Mouse (Mus musculus) hindbrain, embryonic 16.5 days (tissue): Measurements from ENCODE around the gene March10. TPM values are rescaled to one million over a fixed set of nuclear protein-coding genes. Genes with fewer than 3 reads are reported as not detected.

ENCODE experiments used
- ATAC-seq: fragments of 200-750 bp; cut with Nextera tagmentation; 2 replicates; pipeline ENCODE4 v1.8.0; 2017; ENCODE audit warnings: moderate TSS enrichment, moderate library complexity
- H3K27ac ChIP-seq: fragments of 300-500 bp; sonication (generic); 2 replicates; pipeline ENCODE4 v1.5.1; 2014; ENCODE audit warnings: low read depth, mild to moderate bottlenecking, control low read depth, low read length, moderate library complexity
- H3K27me3 ChIP-seq: fragments of 300-500 bp; sonication (generic); replicated peaks from 2 replicates; pipeline ENCODE4 v1.6.1; 2014; ENCODE audit warnings: low read length; ENCODE audit not compliant: control insufficient read depth, insufficient read depth
- H3K36me3 ChIP-seq: fragments of 300-500 bp; sonication (generic); 2 replicates; pipeline ENCODE4 v1.6.1; 2014; ENCODE audit warnings: mild to moderate bottlenecking, low read length, moderate library complexity, mixed read lengths; ENCODE audit not compliant: control insufficient read depth, insufficient read depth
- H3K4me1 ChIP-seq: fragments of 300-500 bp; sonication (generic); 2 replicates; pipeline ENCODE4 v1.6.1; 2014; ENCODE audit warnings: low read depth, low read length; ENCODE audit not compliant: control insufficient read depth, insufficient read depth
- H3K4me2 ChIP-seq: fragments of 300-500 bp; sonication (generic); 2 replicates; pipeline ENCODE4 v1.6.1; 2014; ENCODE audit warnings: mild to moderate bottlenecking, low read length, control low read depth, moderate library complexity
- H3K4me3 ChIP-seq: fragments of 300-500 bp; sonication (generic); 2 replicates; pipeline ENCODE4 v1.5.1; 2014; ENCODE audit warnings: mild to moderate bottlenecking, low read length, control low read depth, moderate library complexity
- H3K9ac ChIP-seq: fragments of 300-500 bp; sonication (generic); 2 replicates; pipeline ENCODE4 v1.6.1; 2014; ENCODE audit warnings: low read depth, mild to moderate bottlenecking, control low read depth, low read length, moderate library complexity
- H3K9me3 ChIP-seq: fragments of 300-500 bp; sonication (generic); 2 replicates; pipeline ENCODE4 v1.6.1; 2014; ENCODE audit warnings: mild to moderate bottlenecking, low read length, moderate library complexity; ENCODE audit not compliant: control insufficient read depth
- whole genome bisulfite sequencing: fragments of 180-500 bp; shearing (Covaris S2); extraction: QIAGEN DNeasy Blood & Tissue Kit; methylation state at CpG from one replicate; pipeline ENCODE4 v1.1.7; 2014; 5-methylcytosine and 5-hydroxymethylcytosine counted together
- polyA plus RNA-seq: library from polyadenylated mRNA; unstranded; fragments of >200 nt; fragmentation: Nextera tagmentation; extraction: Ambion mirVana; gene quantifications from 2 replicates; pipeline ENCODE4 v1.2.1, GENCODE M21; 2015

The March10 gene
- polyA plus RNA-seq, 1 experiment from 2014 or later, result 0.38 TPM

DNA sequence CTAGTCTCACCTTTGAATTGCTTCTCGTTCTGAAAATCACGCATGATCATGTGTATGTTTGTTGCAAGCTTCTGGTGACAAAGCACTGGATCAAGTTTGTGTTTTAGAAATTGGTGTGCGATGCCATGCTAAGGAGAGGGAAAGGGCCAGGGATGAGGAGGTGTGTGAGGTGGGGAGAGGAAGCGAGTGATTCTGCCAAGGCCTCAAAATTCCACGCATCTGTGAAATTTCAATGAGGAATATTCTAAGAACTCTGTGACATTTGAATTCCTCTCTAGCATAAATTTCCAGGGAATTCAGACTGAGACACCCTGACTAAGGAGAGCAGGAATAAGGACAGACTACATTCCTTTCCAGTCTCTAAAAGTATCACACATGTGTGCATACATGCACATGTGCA is 1.4 kb downstream of the March10 start:
- H3K36me3 ChIP-seq, result no peaks in the 10 kb centered on the region
- 90% methylated on average over 5 of the region's 5 CpGs for WGBS
- no peak overlapping the region for H3K4me3 ChIP-seq
- no peak overlapping the region for H3K9ac ChIP-seq
- no peak overlapping the region for H3K27ac ChIP-seq
- no peaks in the 10 kb centered on the region for H3K9me3 ChIP-seq
- H3K27me3 ChIP-seq, result no peaks in the 10 kb centered on the region
- H3K4me1 ChIP-seq, result peaks cover 8% of the 10 kb centered on the region
- no peak for ATAC-seq
- no peak overlapping the region for H3K4me2 ChIP-seq

- no peak for ATAC-seq
- no peaks in the 10 kb centered on the region for H3K36me3 ChIP-seq
- no peaks in the 10 kb centered on the region for H3K27me3 ChIP-seq
- no peaks in the 10 kb centered on the region for H3K9me3 ChIP-seq
- 92% methylated on average over 4 of the region's 4 CpGs for WGBS
- no peak overlapping the region for H3K9ac ChIP-seq
- H3K4me3 ChIP-seq, result no peak overlapping the region
- H3K27ac ChIP-seq, result no peak overlapping the region
- H3K4me2 ChIP-seq, result no peak overlapping the region
- H3K4me1 ChIP-seq, result peaks cover 8% of the 10 kb centered on the region
Observed at GRCm38 (mm10) chr11:105453084-105453483, 3.5 kb downstream of the March10 start.

DNA sequence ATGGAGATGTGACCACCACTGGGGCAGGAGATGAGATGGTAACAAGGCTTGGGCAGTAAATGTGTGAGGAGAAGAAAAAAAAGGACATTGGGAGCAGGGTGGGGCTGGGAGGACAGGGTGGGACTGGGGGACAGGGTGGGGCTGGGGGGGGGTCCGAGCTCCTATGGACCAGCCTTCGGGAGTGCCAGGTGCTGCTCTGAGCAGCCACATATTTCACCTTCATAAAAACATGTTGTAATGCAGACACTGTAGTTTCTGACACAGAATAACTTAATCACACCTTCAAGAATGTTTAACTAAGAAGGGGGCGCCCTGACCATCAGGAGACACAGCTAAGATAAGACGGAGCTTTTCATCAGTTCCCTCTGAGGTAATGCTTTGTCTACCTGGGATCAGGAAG is 4.0 kb downstream of the March10 start:
- ATAC-seq, result no peak
- Histone ChIP-seq H3K9me3 (no peaks in the 10 kb centered on the region), H3K4me2 (no peak overlapping the region), H3K27ac (no peak overlapping the region), H3K36me3 (no peaks in the 10 kb centered on the region), H3K4me3 (no peak overlapping the region), H3K9ac (no peak overlapping the region), H3K27me3 (no peaks in the 10 kb centered on the region), H3K4me1 (peaks cover 6% of the 10 kb centered on the region)
- 83% methylated on average over 4 of the region's 4 CpGs for WGBS

GRCm38 (mm10) chr11:105451553-105452135 is 4.9 kb downstream of the March10 start:
- Histone ChIP-seq H3K9me3 (no peaks in the 10 kb centered on the region), H3K27ac (no peak overlapping the region), H3K4me3 (no peak overlapping the region), H3K4me1 (no peaks in the 10 kb centered on the region), H3K27me3 (no peaks in the 10 kb centered on the region), H3K4me2 (no peak overlapping the region), H3K36me3 (no peaks in the 10 kb centered on the region), H3K9ac (no peak overlapping the region)
- 38% methylated on average over 7 of the region's 7 CpGs for WGBS
- ATAC-seq, result no peak

DNA sequence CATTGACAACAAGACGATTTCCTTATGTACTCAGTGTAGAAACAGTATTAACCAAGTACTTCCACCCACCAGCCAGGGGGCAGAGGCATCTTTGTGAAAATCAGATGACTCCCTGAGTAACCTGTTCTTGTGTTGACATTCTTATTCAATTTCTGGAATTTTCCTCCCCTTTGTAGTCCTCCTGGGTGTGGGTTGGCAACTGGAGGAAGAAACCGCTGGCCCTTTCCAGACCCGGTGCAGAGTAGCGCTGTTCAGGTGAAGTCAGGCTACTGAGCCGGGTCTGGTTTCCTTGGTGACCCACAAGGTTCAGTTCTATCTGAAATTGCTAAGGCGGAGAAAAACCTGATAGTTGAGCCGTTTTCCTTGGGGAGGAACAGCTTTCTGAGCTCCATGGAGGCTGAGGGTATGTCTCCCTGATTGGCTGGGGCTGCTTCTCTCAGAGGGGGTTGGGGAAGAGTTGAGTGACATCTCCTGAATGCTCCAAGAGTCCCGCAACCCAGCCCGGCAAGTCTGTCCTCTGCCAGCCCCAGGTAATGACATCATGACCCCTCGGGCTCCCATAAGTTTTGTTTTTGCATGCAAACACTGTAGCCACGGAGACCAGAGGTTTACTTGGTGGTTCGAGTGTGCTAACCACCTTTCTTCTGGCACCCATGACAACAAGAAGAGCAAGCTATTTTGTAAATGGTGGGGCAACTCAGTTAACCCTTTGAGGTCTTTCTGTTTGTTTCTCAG is 6.8 kb downstream of the March10 start:
- Histone ChIP-seq H3K9me3 (no peaks in the 10 kb centered on the region), H3K4me2 (no peak overlapping the region), H3K4me3 (no peak overlapping the region), H3K4me1 (no peaks in the 10 kb centered on the region), H3K27ac (no peak overlapping the region), H3K36me3 (no peaks in the 10 kb centered on the region), H3K27me3 (no peaks in the 10 kb centered on the region), H3K9ac (no peak overlapping the region)
- no peak for ATAC-seq
- WGBS, result 66% methylated on average over 12 of the region's 12 CpGs

DNA sequence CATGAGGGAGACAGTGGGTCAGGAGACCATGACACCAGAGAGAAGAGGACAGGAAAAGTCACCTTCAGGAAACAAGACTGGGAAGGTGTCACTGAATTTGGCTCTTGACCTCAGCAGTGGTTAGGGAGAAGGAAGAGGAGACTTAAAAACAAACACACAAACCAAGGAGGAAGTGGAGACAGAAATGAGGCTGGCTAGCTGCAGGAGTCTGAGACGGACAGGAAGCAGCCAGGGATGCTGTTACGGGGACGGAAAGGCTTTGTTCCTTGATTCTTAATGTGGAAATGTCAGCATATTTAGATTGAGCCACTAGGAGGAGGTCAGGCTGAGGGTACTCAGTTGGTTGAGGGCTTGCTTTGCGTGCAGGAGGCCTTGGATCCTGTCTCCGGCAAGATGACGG is 8.9 kb downstream of the March10 start:
- no peak for ATAC-seq
- no peaks in the 10 kb centered on the region for H3K36me3 ChIP-seq

DNA sequence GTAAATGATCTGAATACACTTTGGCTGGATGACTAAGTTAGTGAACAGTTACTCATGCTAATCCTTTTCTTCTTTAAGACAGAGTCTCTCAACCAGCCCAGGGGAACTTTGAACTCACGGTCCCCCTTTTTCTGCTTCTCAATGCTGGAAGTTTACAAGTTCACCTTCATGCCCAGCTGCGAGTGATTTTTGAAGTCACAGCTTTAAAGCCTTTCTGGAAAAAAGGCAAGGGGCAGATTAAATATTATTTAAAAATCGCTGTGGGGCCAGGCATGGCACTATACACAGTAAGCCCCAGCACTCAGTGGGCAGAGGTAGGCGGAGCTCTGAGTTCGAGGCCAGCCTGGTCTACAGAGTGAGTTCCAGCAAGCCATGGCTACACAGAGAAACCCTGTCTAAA is 10.3 kb downstream of the March10 start:
- H3K4me1 ChIP-seq, result no peaks in the 10 kb centered on the region
- H3K9ac ChIP-seq, result no peak overlapping the region
- WGBS, result 91% methylated on average over 5 of the region's 5 CpGs
- H3K27me3 ChIP-seq, result no peaks in the 10 kb centered on the region
- H3K4me3 ChIP-seq, result no peak overlapping the region
- H3K4me2 ChIP-seq, result no peak overlapping the region
- H3K9me3 ChIP-seq, result no peaks in the 10 kb centered on the region
- ATAC-seq, result no peak
- no peaks in the 10 kb centered on the region for H3K36me3 ChIP-seq
- H3K27ac ChIP-seq, result no peak overlapping the region

More for the DNA sequence above, 8.9 kb downstream of the March10 start:
- H3K4me2 ChIP-seq, result no peak overlapping the region
- 72% methylated on average over 6 of the region's 6 CpGs for WGBS
- no peak overlapping the region for H3K27ac ChIP-seq
- no peaks in the 10 kb centered on the region for H3K4me1 ChIP-seq
- no peaks in the 10 kb centered on the region for H3K27me3 ChIP-seq
- no peak overlapping the region for H3K9ac ChIP-seq
- H3K9me3 ChIP-seq, result no peaks in the 10 kb centered on the region
- H3K4me3 ChIP-seq, result no peak overlapping the region

- ATAC-seq, result no peak
- 46% methylated on average over 5 of the region's 5 CpGs for WGBS
- Histone ChIP-seq H3K27me3 (no peaks in the 10 kb centered on the region), H3K9me3 (no peaks in the 10 kb centered on the region), H3K36me3 (no peaks in the 10 kb centered on the region), H3K4me1 (no peaks in the 10 kb centered on the region), H3K9ac (no peak overlapping the region), H3K27ac (no peak overlapping the region), H3K4me2 (no peak overlapping the region), H3K4me3 (no peak overlapping the region)
Observed at GRCm38 (mm10) chr11:105445741-105446140, 10.8 kb downstream of the March10 start.

DNA sequence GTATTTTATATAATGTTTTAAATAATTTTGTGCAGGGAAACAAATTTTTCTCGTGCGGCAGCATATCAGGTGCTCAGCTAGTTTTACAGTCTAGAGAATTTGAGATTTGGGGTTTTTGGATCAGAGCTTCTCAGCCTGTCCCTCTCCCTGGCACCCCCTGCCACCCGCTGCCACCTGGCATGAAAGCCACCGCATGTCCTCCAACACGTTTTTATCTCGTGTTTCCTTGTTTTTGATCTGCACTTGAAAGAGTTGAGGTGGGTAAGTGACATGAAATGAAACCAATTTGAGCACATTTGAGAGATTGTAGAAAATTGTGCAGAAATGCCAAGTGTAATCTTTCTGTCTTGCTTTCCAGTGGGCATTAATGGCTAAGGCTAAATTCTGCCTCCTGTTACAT is 11.6 kb downstream of the March10 start:
- Histone ChIP-seq H3K4me2 (no peak overlapping the region), H3K27me3 (no peaks in the 10 kb centered on the region), H3K27ac (no peak overlapping the region), H3K4me3 (no peak overlapping the region), H3K4me1 (no peaks in the 10 kb centered on the region), H3K36me3 (no peaks in the 10 kb centered on the region), H3K9me3 (no peaks in the 10 kb centered on the region), H3K9ac (no peak overlapping the region)
- no peak for ATAC-seq
- 78% methylated on average over 6 of the region's 6 CpGs for WGBS
